Mouse (Mus musculus): ENCODE results near the gene Gm20388. TPM values are rescaled to one million over a fixed set of nuclear protein-coding genes. Genes with fewer than 3 reads are reported as not detected.

Gene Gm20388
- total RNA-seq, 1 experiment from 2014 or later: 10.0 TPM

DNA sequence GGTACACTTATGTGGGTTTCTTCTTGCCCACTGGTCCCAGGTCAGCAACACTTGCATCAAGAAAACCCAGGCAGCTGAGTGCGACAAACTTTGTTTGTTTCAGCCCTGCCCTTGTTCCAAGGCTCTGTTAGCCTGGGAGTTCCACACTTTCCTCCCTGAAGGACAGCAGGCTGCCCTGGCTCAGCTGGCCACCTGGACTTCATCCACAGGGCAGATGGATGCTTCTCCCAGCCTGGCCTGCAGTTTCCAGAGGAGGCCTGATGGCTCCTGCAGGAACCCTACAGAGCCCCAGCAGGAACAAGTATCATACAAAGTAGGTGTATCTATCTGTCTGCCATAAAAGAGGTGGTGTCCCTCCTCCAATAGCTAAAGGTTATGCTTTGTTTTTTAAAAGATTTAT lies 2530.7 kb downstream of the Gm20388 start:
- ATAC-seq (replicated peaks; ENCODE audit: insufficient number of reproducible peaks, low FRiP score, low TSS enrichment, poor library complexity, severe bottlenecking): no peak

DNA sequence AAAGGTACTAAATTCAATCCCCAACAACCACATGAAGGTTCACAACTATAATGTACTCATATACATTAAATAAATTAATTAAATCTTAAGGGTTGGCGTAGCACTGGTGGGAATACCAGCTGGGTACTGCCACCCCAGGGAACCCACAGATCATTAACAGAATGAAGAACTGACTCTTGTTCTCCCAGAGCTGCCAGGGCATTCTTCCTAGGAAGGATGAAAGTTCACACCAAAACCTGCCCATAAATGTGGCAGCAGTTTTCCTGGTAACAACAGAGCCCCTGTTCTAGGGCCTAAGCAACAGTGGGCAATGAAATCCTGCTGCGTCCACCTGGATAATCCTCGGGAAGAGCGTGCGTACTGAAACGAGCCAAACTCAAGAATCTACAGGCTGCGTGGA lies 2531.7 kb downstream of the Gm20388 start:
- ATAC-seq (replicated peaks; ENCODE audit: insufficient number of reproducible peaks, low FRiP score, low TSS enrichment, poor library complexity, severe bottlenecking): no peak

DNA sequence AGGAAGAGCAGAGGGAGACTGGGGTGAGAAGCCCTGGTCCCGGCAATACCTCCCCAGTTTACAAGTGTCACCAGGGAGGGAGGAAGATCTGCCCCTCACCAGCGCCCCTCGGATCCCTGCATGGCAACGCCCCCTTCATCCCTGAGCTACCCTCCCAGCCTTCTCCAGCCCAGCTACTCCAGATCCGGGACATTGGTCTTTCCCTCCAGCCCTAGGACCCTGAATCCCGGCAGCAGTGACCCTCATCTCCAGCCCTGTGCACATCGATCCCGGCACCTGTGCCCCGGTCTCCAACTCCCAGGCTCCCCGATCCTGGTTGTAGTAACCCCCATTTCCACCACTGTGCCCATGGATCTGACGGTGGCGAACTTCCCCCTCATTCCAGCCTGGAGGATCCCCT lies 2532.1 kb downstream of the Gm20388 start:
- no peak for ATAC-seq (replicated peaks; ENCODE audit: insufficient number of reproducible peaks, low FRiP score, low TSS enrichment, poor library complexity, severe bottlenecking)

DNA sequence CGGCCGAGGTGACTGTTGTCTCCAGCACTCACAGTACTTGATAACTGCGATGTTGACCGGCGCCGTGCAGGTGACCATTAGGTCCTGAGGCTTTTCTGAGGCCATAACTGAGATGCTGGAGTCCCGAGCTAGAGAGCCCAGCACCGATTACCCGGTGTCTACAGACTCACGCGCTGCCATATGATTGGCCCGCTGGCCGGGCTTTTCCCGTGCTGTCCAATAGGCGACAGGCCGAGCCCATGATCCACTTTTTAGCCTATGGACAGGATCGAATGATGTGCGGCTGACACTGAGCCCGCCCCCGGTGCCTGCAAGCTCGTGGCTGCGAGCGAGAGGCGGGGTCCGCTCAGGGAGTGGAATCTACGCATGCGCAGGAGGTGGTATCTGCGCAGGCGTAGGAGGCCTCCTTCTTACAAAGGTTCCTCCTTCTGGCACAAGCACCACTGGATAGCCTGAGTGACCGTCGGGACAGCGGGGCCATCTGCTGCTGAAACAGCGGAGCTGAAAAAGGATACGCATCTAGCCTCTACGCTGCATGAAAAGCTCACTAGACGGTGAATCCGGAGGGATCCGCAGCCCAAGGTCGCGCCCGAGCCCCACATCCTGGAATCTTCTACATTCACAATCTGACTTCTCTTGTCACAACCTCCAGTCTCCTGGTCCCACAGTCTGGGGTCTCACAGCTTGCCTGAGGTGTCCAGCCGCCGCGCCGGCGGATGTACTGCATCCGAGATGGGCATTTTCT lies 2532.8 kb downstream of the Gm20388 start, which contains the start of gene Mvd:
Mvd (minus strand) TSS at position 161 of the 745 bp plus-strand sequence.
- ATAC-seq (replicated peaks; ENCODE audit: insufficient number of reproducible peaks, low FRiP score, low TSS enrichment, poor library complexity, severe bottlenecking): peak; percentile 91

DNA sequence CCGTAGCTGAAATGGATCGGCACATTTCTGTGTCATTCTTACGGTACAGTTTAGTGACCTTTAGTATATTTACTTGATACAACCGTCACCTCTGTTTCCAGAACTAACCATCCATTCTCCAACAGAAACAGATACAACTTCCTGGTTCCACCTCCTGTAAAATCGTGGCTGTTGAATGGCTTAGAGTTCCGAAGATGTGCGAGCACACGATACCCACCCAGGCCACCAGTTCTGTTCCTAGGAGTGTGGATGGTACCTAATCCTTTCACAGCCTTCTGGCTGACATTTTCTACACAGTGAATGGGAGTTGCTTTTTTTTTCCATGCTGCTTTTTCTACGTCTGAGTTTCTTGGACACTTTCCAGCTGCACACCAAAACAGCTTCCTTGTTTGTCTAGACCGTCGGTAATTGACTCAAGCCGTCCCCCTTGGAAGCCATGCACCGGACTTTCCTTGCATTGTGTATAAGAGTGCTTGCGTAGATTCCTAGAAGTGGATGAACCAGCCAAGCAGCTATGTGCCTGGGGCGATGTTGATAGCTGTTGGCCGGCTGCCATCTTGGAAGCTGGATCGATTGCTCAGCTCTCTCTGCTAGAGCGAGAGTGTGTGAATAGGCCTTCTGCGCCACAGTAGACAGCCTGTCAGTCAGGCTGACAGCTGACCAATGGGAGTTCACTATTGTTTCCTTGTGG lies 2533.6 kb downstream of the Gm20388 start:
- ATAC-seq (replicated peaks; ENCODE audit: insufficient number of reproducible peaks, low FRiP score, low TSS enrichment, poor library complexity, severe bottlenecking): peak; percentile 62

DNA sequence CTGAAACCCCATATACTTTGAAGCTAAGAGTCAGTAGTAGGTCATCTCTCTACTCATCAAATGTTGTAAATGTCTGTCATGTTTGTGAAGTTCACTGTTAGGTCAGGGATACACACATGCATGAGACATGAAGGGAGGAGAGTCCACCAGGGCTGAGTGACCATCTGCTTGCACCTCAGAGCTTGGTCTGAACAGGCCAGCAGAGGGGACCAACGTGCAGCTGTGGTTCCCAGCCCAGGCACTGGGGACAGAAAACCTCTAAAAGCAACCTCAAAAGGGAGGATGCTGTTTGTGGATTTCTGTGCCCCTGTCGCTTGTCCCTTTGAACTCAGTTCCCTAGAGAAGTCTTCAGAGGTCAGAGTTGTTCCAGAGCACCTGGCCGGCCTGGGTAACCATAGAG lies 2534.6 kb downstream of the Gm20388 start:
- ATAC-seq (replicated peaks; ENCODE audit: insufficient number of reproducible peaks, low FRiP score, low TSS enrichment, poor library complexity, severe bottlenecking): no peak

DNA sequence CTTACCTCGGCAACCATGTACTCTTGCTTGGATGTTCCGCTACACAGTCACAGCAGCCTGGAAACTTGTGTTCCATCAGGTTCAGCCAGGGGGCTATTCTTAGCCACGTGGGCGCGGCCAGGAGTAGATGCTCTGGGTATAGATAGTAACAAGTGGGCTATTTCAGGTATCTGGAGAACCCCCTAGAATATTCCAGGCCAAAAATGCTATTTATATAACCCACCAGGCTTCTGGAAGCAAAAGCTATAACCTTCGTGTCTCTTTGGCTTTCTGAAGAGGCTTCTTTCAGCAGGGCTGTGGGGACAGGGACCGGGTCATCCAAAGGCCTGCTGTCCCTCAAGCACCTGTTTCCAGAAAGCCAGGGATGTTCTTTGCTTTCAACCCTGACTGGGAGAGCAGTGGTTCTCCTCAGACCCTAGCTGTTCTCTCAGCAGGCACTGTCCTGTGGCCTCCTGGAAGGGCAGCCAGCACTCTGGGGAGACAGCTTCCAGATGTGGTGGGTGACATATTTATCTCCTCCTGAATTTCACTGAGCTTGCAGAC lies 2540.6 kb downstream of the Gm20388 start:
- ATAC-seq (replicated peaks; ENCODE audit: insufficient number of reproducible peaks, low FRiP score, low TSS enrichment, poor library complexity, severe bottlenecking): no peak

DNA sequence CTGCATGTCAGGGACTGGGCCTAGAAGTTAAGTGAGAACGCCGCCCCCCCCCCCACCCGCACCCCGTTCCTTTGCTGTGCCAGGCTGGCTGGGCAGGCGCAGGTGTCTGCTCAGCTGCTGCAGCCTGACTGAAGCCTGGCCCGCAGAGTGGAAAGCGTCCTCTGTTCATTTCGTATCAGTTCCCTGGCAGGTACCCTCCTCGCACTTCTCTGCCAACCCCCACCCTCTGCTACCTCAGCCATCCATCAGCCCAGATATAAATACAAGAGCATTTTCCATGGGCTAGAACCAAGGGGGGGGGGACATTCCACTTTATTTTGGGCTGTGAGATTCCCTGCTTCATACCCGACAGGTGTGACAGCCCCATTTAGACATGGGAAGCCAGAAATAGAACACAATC lies 2541.5 kb downstream of the Gm20388 start:
- no peak for ATAC-seq (replicated peaks; ENCODE audit: insufficient number of reproducible peaks, low FRiP score, low TSS enrichment, poor library complexity, severe bottlenecking)

DNA sequence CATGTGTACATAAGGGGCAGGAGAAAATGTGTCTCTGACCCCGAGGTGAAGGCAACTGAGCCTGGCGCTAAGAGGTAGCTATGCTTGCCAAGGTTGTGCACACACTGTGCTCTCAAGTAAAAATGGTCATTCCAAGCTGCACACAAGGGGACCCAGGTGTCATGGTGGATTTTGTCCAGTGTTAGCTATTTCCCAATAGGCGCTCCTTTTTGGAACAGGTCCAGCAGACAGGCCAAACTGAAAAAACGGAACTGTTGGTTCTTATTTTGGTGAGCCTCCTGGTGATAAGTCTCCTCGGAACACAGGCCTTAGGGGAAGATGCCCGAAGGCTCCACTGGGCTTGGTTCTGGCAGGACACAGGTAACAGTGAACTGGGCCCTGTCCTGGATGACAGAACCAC lies 2543.8 kb downstream of the Gm20388 start:
- ATAC-seq (replicated peaks; ENCODE audit: insufficient number of reproducible peaks, low FRiP score, low TSS enrichment, poor library complexity, severe bottlenecking): no peak; the same call in 1 of the 2 replicates

DNA sequence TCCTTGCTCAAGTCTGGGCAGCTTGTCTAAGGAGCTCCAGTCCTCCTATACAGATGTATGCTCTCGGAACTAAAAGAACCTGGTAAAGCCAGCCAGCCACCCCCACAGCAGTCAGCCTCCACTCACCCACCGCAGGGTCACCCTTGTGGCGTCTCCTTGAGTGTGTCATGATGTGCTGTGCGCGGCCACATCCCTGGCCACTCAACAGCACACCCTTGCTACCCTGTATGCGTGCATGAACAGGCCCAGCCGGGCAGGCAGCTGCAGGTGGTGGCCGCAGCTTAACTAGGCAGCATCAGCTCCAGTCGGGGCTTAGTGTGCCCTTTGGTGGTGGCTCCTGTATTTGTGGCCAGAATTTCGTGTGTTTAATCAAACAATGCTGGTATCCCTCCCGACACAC lies 2546.5 kb downstream of the Gm20388 start:
- no peak for ATAC-seq (replicated peaks; ENCODE audit: insufficient number of reproducible peaks, low FRiP score, low TSS enrichment, poor library complexity, severe bottlenecking)

DNA sequence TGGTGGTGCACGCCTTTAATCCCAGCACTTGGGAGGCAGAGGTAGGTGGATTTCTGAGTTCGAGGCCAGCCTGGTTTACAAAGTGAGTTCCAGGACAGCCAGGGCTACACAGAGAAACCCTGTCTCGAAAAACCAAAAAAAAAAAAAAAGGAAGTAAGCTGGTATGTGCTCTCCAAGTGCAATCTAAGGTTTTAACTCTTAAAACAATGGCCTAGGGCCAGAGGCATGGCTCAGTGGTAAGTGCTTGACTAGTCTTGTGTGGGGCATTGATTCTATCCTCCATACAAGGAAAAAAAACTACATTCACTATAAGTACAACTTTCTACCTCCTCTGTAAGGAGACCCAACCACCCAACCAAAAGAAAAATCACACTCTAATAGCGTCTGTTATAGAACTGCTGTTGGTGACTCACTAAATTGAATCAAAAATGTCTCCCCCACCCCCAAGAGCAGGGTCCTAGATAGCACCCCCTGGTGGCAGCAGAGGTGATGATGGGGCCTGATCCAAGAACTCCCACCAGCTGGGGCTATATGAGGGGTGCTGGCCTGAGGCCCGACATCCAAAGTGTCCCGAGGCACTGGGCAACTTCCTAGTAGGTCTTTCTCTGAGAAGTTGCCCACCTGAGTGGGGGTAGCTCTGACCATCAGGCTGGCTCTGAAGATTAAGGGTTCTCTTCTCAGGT lies 2548.7 kb downstream of the Gm20388 start:
- ATAC-seq (replicated peaks; ENCODE audit: insufficient number of reproducible peaks, low FRiP score, low TSS enrichment, poor library complexity, severe bottlenecking): no peak

DNA sequence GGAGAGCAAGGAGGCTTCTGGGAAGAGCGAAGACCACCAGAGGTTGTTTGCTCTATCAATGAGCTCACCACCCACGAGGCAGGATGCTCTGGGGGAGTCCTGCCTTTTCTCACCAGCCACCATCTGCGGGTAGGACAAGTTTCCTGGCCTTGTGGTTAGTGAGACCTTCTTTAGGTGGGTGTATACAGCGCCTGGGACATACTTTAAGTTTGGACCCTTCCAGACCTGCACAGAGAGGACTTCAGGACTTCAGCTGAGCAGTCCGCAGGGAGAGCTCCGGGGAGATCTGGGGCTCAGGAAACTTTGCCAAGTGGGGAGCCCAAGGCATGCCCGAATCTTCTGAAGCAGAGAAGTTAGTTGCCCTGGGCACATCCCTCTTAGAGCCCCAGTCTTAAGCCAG lies 2549.3 kb downstream of the Gm20388 start:
- no peak for ATAC-seq (replicated peaks; ENCODE audit: insufficient number of reproducible peaks, low FRiP score, low TSS enrichment, poor library complexity, severe bottlenecking)

DNA sequence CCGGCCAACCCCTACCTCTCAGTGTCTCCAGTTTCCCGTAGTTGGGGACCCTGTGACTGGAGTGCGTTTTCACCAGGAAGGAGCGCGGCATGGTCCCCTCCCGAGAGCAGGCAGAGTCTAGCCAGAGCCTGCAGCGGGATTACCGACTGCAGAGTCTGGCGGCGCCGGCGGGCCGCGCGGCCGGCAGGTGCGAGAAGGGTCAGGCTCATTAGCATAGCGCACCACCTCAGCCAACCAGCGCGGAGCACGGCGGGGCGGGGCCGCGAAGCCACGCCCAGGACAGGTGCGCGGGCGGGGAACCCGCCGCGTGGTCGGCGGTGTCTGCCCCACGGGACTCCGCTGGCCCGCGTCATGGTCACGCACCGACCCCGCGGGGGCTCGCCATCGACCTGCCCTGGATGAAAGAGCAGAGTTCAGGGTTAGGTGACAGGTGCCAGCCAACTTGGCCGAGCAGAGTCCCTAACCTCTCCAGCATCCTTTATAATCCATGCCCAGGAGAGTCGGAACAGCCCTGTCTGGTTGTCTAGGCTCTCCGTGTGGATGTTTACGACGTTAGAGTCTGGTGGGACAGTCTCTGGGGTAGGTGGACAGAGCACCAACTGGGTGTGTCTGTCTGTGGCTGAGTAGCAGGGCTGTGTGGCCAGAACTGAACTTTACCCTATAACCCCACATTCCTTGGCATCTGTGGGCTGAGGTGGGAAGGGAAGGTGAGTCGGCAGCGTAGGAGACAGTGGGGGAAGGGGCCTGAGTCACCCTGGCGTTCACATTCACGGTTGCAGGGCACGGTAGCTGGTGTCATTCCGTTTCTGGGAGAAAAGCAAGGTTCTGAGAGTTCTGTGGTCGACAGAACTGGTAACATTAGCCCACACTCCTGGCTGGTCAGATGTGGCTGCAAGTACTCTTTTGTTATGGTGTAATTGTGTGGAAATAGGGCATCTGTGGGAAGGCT lies 2550.2 kb downstream of the Gm20388 start, which contains the start of gene Snai3:
Snai3 (minus strand) TSS at position 210 of the 949 bp plus-strand sequence.
- ATAC-seq (replicated peaks; ENCODE audit: insufficient number of reproducible peaks, low FRiP score, low TSS enrichment, poor library complexity, severe bottlenecking): no peak

DNA sequence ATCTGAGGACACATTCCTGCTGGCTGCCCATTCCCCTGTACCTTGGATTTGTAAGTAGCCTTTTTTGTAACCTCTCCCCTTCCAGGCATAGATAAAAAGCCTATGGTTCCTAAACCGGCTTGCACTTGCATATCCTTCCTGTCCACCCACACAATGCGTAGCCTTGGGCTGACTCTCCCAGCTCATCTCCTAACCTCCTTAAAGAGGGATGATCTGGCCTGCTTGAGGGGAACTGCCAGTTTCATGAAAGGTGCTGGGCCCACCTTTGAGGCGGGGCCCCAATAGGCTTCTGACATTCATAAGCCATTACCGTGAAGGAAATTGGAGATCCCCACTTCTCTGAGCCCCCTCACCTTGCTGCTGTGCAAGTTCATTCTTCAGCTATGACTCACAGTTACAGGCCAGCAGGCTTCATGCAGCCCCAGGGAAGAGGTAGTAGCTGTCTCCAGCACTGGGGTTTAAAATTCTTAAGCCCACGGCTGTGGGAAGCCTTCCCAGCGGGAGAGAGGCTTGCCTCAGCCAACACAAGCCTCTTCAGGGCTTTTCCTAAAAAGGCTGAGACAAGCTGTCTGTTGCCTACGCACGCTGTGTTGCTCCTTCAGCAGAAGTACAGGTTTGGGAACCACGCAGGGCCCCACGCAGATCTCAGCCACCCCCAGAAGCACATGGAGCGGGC lies 2551.0 kb downstream of the Gm20388 start:
- ATAC-seq (replicated peaks; ENCODE audit: insufficient number of reproducible peaks, low FRiP score, low TSS enrichment, poor library complexity, severe bottlenecking): no peak

DNA sequence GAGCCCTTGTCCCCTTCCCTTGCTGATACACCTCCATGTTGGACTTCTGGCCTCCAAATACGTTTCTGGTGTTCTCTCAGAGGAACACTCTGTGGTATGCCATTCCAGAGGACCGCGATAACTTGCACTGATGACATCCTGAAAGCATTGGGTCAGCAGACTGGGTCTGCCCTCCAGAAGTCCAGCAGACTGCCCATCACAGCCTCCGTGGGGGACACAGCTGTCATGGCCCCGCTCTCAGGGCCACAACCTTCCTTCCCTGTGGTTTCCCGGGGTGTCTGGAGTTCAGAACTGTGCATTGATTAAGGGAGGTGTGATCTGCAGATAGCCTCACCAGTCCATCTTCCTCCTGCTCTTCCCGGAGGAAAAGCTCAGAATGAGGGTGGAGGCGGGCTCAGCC lies 2551.9 kb downstream of the Gm20388 start:
- no peak for ATAC-seq (replicated peaks; ENCODE audit: insufficient number of reproducible peaks, low FRiP score, low TSS enrichment, poor library complexity, severe bottlenecking)

DNA sequence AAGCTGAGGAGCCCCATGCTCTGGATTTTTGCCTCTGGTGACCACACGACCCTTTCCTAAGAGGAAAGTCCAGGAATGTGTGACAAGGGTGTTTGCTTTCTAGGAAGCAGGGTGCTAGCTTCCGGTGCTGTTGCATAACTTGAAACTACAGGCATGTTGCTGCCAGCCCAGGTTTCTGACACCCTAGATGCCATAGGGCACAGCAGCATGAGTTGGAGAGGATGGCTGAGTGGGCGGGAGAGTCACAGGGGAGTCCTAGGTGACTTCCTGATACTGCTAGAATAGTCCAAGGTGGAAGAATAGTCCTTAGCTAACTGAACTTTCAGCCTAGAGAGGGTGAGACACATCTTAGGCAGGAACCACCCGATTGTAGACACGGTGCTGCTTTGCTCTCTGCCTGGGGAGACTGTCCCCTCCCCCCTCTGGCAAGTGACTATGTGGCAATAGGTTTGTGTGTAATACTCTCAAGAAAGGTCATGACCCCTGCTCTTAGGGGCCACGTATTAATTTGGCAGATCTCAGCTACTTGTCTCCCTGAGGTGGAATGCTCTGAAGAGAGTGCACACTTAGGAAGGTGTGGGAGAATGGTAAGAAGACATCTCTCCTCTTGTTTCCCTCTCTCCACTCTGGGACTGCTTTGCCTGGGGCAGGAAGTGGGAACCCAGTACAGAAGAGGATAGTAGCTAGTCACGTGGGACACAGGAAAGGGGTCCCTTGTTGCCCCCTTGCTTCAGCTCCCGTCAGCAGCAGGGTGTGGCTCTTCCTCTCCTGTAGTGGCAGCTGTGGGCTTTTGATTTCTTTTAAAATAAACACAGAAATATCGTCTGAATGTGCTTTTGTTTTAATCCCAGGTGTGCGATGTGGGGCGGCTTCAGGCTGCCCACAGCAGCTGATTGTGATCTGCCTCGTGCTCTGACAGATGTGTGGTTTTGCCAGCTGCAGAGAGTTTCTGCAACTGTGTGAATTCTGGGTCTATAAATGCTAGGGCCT lies 2553.3 kb downstream of the Gm20388 start:
- ATAC-seq (replicated peaks; ENCODE audit: insufficient number of reproducible peaks, low FRiP score, low TSS enrichment, poor library complexity, severe bottlenecking): peak; percentile 40; the same call in 1 of the 2 replicates

DNA sequence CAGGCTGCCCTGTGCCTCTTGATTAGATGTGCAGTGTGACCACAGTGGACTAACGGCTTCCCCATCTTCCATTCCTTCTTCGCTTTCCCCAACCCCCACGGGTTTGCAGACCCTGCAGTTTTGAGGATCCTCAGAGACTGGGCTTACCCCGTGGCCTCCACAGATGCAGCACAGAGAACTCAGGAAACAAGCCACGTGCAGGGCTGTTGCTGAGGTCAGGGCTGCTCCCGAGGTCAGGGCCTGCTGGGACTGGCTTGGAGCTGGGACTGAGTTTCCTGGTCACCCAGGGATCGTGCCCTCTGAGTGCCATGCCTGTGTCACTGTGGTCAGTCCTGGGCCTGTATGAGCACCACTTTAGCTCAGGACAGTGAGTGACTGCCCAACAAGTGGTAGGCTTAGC lies 2554.3 kb downstream of the Gm20388 start:
- no peak for ATAC-seq (replicated peaks; ENCODE audit: insufficient number of reproducible peaks, low FRiP score, low TSS enrichment, poor library complexity, severe bottlenecking)

Data from monocyte, adult 5-6 weeks (primary cell).